Mouse (Mus musculus) gastrocnemius, postnatal 36 days (tissue): ENCODE data around the gene Cenpi. TPM values are rescaled to one million over a fixed set of nuclear protein-coding genes. Genes with fewer than 3 reads are reported as not detected.

ENCODE experiments used
- DNase-seq, 2 experiments: peaks; one replicate each; pipeline ENCODE4 v3.0.0; 2022
- intact Hi-C: fragments of 180-260 bp; cut with DNase I; formaldehyde crosslinking; loops from one replicate; pipeline ENCODE4 v1.15.1; 2025
- total RNA-seq, 2 experiments: library from RNA; stranded (reverse); gene quantifications; 2 replicates each; pipeline ENCODE4 v1.2.3; 2021

The Cenpi gene
- total RNA-seq, 2 experiments from 2014 or later, result 0.10 to 0.71 TPM

GRCm38 (mm10) chrX:134353848-134354247 is 46.0 kb downstream of the Cenpi start:
- no peak for DNase-seq
- intact Hi-C loops, result no loop called here

- intact Hi-C loops, result no loop called here
- no peak for DNase-seq
These were observed 51.5 kb downstream of the Cenpi start for GRCm38 (mm10) chrX:134359336-134359735.

- no peak for DNase-seq
- intact Hi-C loops, result no loop called here
These were observed 54.3 kb downstream of the Cenpi start for GRCm38 (mm10) chrX:134362156-134362555.

- intact Hi-C loops, result no loop called here
- no peak for DNase-seq
These were observed 57.5 kb downstream of the Cenpi start for GRCm38 (mm10) chrX:134365421-134365820.

GRCm38 (mm10) chrX:134366547-134366946 is 58.7 kb downstream of the Cenpi start:
- DNase-seq, result no peak
- intact Hi-C loops, result no loop called here

GRCm38 (mm10) chrX:134371279-134371678 is 63.4 kb downstream of the Cenpi start:
- intact Hi-C loops, result no loop called here
- no peak for DNase-seq

- no peak for DNase-seq
- intact Hi-C loops, result no loop called here
These were observed 66.3 kb downstream of the Cenpi start for GRCm38 (mm10) chrX:134374190-134374589.

GRCm38 (mm10) chrX:134384896-134385295 is 77.0 kb downstream of the Cenpi start:
- intact Hi-C loops, result no loop called here
- DNase-seq, result no peak

- DNase-seq, result no peak
- intact Hi-C loops, result no loop called here
These were observed 91.1 kb downstream of the Cenpi start for GRCm38 (mm10) chrX:134398972-134399371.

GRCm38 (mm10) chrX:134403863-134404583 is 96.1 kb downstream of the Cenpi start, which contains the start of gene Drp2:
Gene Drp2, plus strand, starts transcription at chrX:134404551.
- intact Hi-C loops, result no loop called here
- no peak for DNase-seq

GRCm38 (mm10) chrX:134404584-134404955 is 96.7 kb downstream of the Cenpi start:
- no peak for DNase-seq
- intact Hi-C loops, result no loop called here

GRCm38 (mm10) chrX:134409354-134409900 is 101.5 kb downstream of the Cenpi start:
- no peak for DNase-seq
- intact Hi-C loops, result no loop called here

GRCm38 (mm10) chrX:134412096-134412495 is 104.2 kb downstream of the Cenpi start:
- DNase-seq, result no peak

More at GRCm38 (mm10) chrX:134412096-134412495, 104.2 kb downstream of the Cenpi start:
- intact Hi-C loops, result no loop called here

Other genes starting within 250 kb of the Cenpi start
- 10 to 100 TPM in 1 of 2 experiments, 1 to 10 TPM in 1; 6.6 to 10.7 TPM for gene Cstf2, start 248.9 kb upstream of the Cenpi start, total RNA-seq
- under 1 TPM; 0.47 to 0.74 TPM for gene Xkrx, start 146.0 kb upstream of the Cenpi start, total RNA-seq
- not detected for gene Arl13a, start 120.6 kb upstream of the Cenpi start, total RNA-seq
- under 1 TPM in 1 of 2 experiments, not detected in 1; 0.84 TPM for gene Nox1, start 86.1 kb upstream of the Cenpi start, total RNA-seq
- 10 to 100 TPM; 11.1 to 12.7 TPM for gene Trmt2b, start 31.1 kb upstream of the Cenpi start, total RNA-seq
- gene Tmem35a, start 12.9 kb upstream of the Cenpi start, total RNA-seq, result under 1 TPM; 0.13 to 0.17 TPM
- gene Drp2, start 96.5 kb downstream of the Cenpi start, total RNA-seq, result 1 to 10 TPM; 3.5 to 5.9 TPM
- not detected for gene Taf7l, start 168.4 kb downstream of the Cenpi start, total RNA-seq
- gene Timm8a1, start 233.8 kb downstream of the Cenpi start, total RNA-seq, result 10 to 100 TPM in 1 of 2 experiments, 1 to 10 TPM in 1; 9.3 to 13.4 TPM